Mouse (Mus musculus) neural tube, embryonic 13.5 days (tissue): Measurements from ENCODE around the gene Tpst2. TPM values are rescaled to one million over a fixed set of nuclear protein-coding genes. Genes with fewer than 3 reads are reported as not detected.
A peak's percentile ranks its signal among the peaks of the same experiment; 100 is the strongest.

Experiments used
- ATAC-seq: fragments of 200-750 bp; cut with Nextera tagmentation; 2 replicates; pipeline ENCODE4 v1.8.0; 2017; ENCODE audit warnings: low read depth, mild to moderate bottlenecking, moderate TSS enrichment, moderate library complexity
- H3K27ac ChIP-seq: fragments of 300-500 bp; sonication (generic); replicated peaks from 2 replicates; pipeline ENCODE4 v1.5.1; 2015; ENCODE audit warnings: moderate library complexity, mild to moderate bottlenecking, inconsistent platforms
- H3K27me3 ChIP-seq: fragments of 300-500 bp; sonication (generic); 2 replicates; pipeline ENCODE4 v1.6.1; 2015; ENCODE audit warnings: mild to moderate bottlenecking, inconsistent platforms
- H3K36me3 ChIP-seq: fragments of 300-500 bp; sonication (generic); 2 replicates; pipeline ENCODE4 v1.6.1; 2015; ENCODE audit warnings: mild to moderate bottlenecking, inconsistent platforms
- H3K4me1 ChIP-seq: fragments of 300-500 bp; sonication (generic); replicated peaks from 2 replicates; pipeline ENCODE4 v1.6.1; 2015; ENCODE audit warnings: inconsistent platforms
- H3K4me2 ChIP-seq: fragments of 300-500 bp; sonication (generic); 2 replicates; pipeline ENCODE4 v1.6.1; 2015; ENCODE audit warnings: inconsistent platforms, mild to moderate bottlenecking, moderate library complexity
- H3K4me3 ChIP-seq: fragments of 300-500 bp; sonication (generic); 2 replicates; pipeline ENCODE4 v1.5.1; 2015; ENCODE audit warnings: mild to moderate bottlenecking, inconsistent platforms
- H3K9ac ChIP-seq: fragments of 300-500 bp; sonication (generic); 2 replicates; pipeline ENCODE4 v1.6.1; 2015; ENCODE audit warnings: moderate library complexity, mild to moderate bottlenecking, inconsistent platforms
- H3K9me3 ChIP-seq: fragments of 300-500 bp; sonication (generic); 2 replicates; pipeline ENCODE4 v1.6.1; 2016; ENCODE audit warnings: inconsistent platforms
- WGBS: fragments of 180-500 bp; shearing (Covaris S2); methylation state at CpG from one replicate; pipeline ENCODE4 v1.1.7; 2015; 5-methylcytosine and 5-hydroxymethylcytosine counted together
- polyA plus RNA-seq: library from polyadenylated mRNA; unstranded; fragments of >200 nt; fragmentation: Nextera tagmentation; extraction: Ambion mirVana; gene quantifications from 2 replicates; pipeline ENCODE4 v1.2.1, GENCODE M21; 2015

The Tpst2 gene
- polyA plus RNA-seq, 1 experiment from 2014 or later, result 29.5 TPM

- no peaks in the 10 kb centered on the region for H3K27me3 ChIP-seq
- H3K9me3 ChIP-seq, result no peaks in the 10 kb centered on the region
- no peak overlapping the region for H3K4me2 ChIP-seq
- peaks cover 61% of the 10 kb centered on the region for H3K4me1 ChIP-seq
- no peak overlapping the region for H3K27ac ChIP-seq
- ATAC-seq, result no peak
- 62% methylated on average over 4 of the region's 4 CpGs for WGBS
- no peak overlapping the region for H3K4me3 ChIP-seq
- H3K36me3 ChIP-seq, result no peaks in the 10 kb centered on the region
- H3K9ac ChIP-seq, result no peak overlapping the region
Measured at GRCm38 (mm10) chr5:112294696-112295095, 18.2 kb downstream of the Tpst2 start.

GRCm38 (mm10) chr5:112295162-112295561 lies 18.7 kb downstream of the Tpst2 start:
- H3K9ac ChIP-seq, result no peak overlapping the region
- H3K27me3 ChIP-seq, result no peaks in the 10 kb centered on the region
- no peak overlapping the region for H3K27ac ChIP-seq
- H3K36me3 ChIP-seq, result no peaks in the 10 kb centered on the region
- H3K4me1 ChIP-seq, result peaks cover 56% of the 10 kb centered on the region
- 35% methylated on average over 8 of the region's 8 CpGs for WGBS
- H3K9me3 ChIP-seq, result no peaks in the 10 kb centered on the region
- ATAC-seq, result no peak
- no peak overlapping the region for H3K4me3 ChIP-seq
- H3K4me2 ChIP-seq, result no peak overlapping the region

GRCm38 (mm10) chr5:112295564-112295963 lies 19.1 kb downstream of the Tpst2 start:
- Histone ChIP-seq H3K4me2 (no peak overlapping the region), H3K36me3 (no peaks in the 10 kb centered on the region), H3K4me1 (peaks cover 52% of the 10 kb centered on the region), H3K27ac (no peak overlapping the region), H3K4me3 (no peak overlapping the region), H3K9me3 (no peaks in the 10 kb centered on the region), H3K9ac (no peak overlapping the region), H3K27me3 (no peaks in the 10 kb centered on the region)
- WGBS, result 62% methylated on average over 8 of the region's 8 CpGs
- no peak for ATAC-seq

GRCm38 (mm10) chr5:112296404-112297181 lies 20.1 kb downstream of the Tpst2 start:
- ATAC-seq, result no peak
- 0 out of 2 replicates have a peak overlapping the region, but pooled peaks have one; percentile 9 for H3K27ac ChIP-seq
- H3K9ac ChIP-seq, result no peak overlapping the region

GRCm38 (mm10) chr5:112297257-112297656 lies 20.8 kb downstream of the Tpst2 start:
- H3K36me3 ChIP-seq, result no peaks in the 10 kb centered on the region
- H3K9me3 ChIP-seq, result no peaks in the 10 kb centered on the region
- H3K27ac ChIP-seq, result 0 out of 2 replicates have a peak overlapping the region, but pooled peaks have one; percentile 9
- no peak overlapping the region for H3K9ac ChIP-seq
- H3K27me3 ChIP-seq, result no peaks in the 10 kb centered on the region
- H3K4me3 ChIP-seq, result no peak overlapping the region
- WGBS, result 77% methylated on average over 2 of the region's 2 CpGs
- H3K4me1 ChIP-seq, result peaks cover 37% of the 10 kb centered on the region
- H3K4me2 ChIP-seq, result no peak overlapping the region
- ATAC-seq, result no peak

More at GRCm38 (mm10) chr5:112296404-112297181, 20.1 kb downstream of the Tpst2 start:
- whole genome bisulfite sequencing, result 78% methylated on average over 6 of the region's 6 CpGs
- Histone ChIP-seq H3K27me3 (no peaks in the 10 kb centered on the region), H3K4me1 (peaks cover 44% of the 10 kb centered on the region), H3K4me2 (no peak overlapping the region), H3K4me3 (no peak overlapping the region), H3K36me3 (no peaks in the 10 kb centered on the region), H3K9me3 (no peaks in the 10 kb centered on the region)

- no peaks in the 10 kb centered on the region for H3K36me3 ChIP-seq
- 89% methylated on average over 12 of the region's 12 CpGs for WGBS
- H3K27ac ChIP-seq, result no peak overlapping the region
- H3K9me3 ChIP-seq, result no peaks in the 10 kb centered on the region
- H3K4me3 ChIP-seq, result no peak overlapping the region
- peaks cover 28% of the 10 kb centered on the region for H3K4me1 ChIP-seq
- ATAC-seq, result no peak
- H3K9ac ChIP-seq, result no peak overlapping the region
- H3K27me3 ChIP-seq, result no peaks in the 10 kb centered on the region
- no peak overlapping the region for H3K4me2 ChIP-seq
Measured at GRCm38 (mm10) chr5:112298226-112298988, 21.9 kb downstream of the Tpst2 start.

- no peak overlapping the region for H3K4me3 ChIP-seq
- no peaks in the 10 kb centered on the region for H3K27me3 ChIP-seq
- WGBS, result 88% methylated on average over 4 of the region's 4 CpGs
Measured at GRCm38 (mm10) chr5:112299399-112299798, 22.9 kb downstream of the Tpst2 start.

GRCm38 (mm10) chr5:112300112-112300511 lies 23.6 kb downstream of the Tpst2 start:
- Histone ChIP-seq H3K4me1 (peaks cover 23% of the 10 kb centered on the region), H3K4me3 (no peak overlapping the region), H3K9me3 (no peaks in the 10 kb centered on the region), H3K27ac (no peak overlapping the region), H3K36me3 (no peaks in the 10 kb centered on the region), H3K27me3 (no peaks in the 10 kb centered on the region), H3K9ac (no peak overlapping the region), H3K4me2 (no peak overlapping the region)
- 85% methylated on average over 2 of the region's 2 CpGs for WGBS
- no peak for ATAC-seq

More at GRCm38 (mm10) chr5:112299399-112299798, 22.9 kb downstream of the Tpst2 start:
- peaks cover 26% of the 10 kb centered on the region for H3K4me1 ChIP-seq
- no peak overlapping the region for H3K27ac ChIP-seq
- H3K36me3 ChIP-seq, result no peaks in the 10 kb centered on the region
- no peak for ATAC-seq
- H3K9me3 ChIP-seq, result no peaks in the 10 kb centered on the region
- no peak overlapping the region for H3K9ac ChIP-seq
- no peak overlapping the region for H3K4me2 ChIP-seq

GRCm38 (mm10) chr5:112300721-112301308 lies 24.3 kb downstream of the Tpst2 start:
- Histone ChIP-seq H3K4me1 (peaks cover 24% of the 10 kb centered on the region), H3K4me2 (no peak overlapping the region), H3K9me3 (no peaks in the 10 kb centered on the region), H3K36me3 (no peaks in the 10 kb centered on the region), H3K27ac (no peak overlapping the region), H3K4me3 (no peak overlapping the region), H3K27me3 (no peaks in the 10 kb centered on the region), H3K9ac (no peak overlapping the region)
- ATAC-seq, result no peak
- 90% methylated on average over 6 of the region's 6 CpGs for WGBS

GRCm38 (mm10) chr5:112301694-112302093 lies 25.2 kb downstream of the Tpst2 start:
- Histone ChIP-seq H3K36me3 (no peaks in the 10 kb centered on the region), H3K9me3 (no peaks in the 10 kb centered on the region), H3K27me3 (no peaks in the 10 kb centered on the region), H3K4me2 (no peak overlapping the region), H3K9ac (no peak overlapping the region), H3K4me1 (peaks cover 22% of the 10 kb centered on the region), H3K27ac (no peak overlapping the region), H3K4me3 (no peak overlapping the region)
- no peak for ATAC-seq
- WGBS, result 80% methylated on average over 4 of the region's 4 CpGs

GRCm38 (mm10) chr5:112302310-112302709 lies 25.8 kb downstream of the Tpst2 start:
- 83% methylated on average over 5 of the region's 5 CpGs for WGBS
- peaks cover 16% of the 10 kb centered on the region for H3K4me1 ChIP-seq
- ATAC-seq, result no peak
- H3K4me3 ChIP-seq, result no peak overlapping the region
- H3K4me2 ChIP-seq, result no peak overlapping the region
- H3K9ac ChIP-seq, result no peak overlapping the region
- no peak overlapping the region for H3K27ac ChIP-seq
- H3K36me3 ChIP-seq, result peaks cover 5% of the 10 kb centered on the region
- no peaks in the 10 kb centered on the region for H3K9me3 ChIP-seq
- H3K27me3 ChIP-seq, result no peaks in the 10 kb centered on the region

GRCm38 (mm10) chr5:112305842-112306241 lies 29.4 kb downstream of the Tpst2 start:
- Histone ChIP-seq H3K9me3 (no peaks in the 10 kb centered on the region), H3K27ac (no peak overlapping the region), H3K36me3 (peaks cover 39% of the 10 kb centered on the region), H3K9ac (no peak overlapping the region), H3K27me3 (no peaks in the 10 kb centered on the region), H3K4me1 (peaks cover 16% of the 10 kb centered on the region), H3K4me2 (no peak overlapping the region), H3K4me3 (no peak overlapping the region)
- WGBS, result 63% methylated on average over 5 of the region's 5 CpGs
- no peak for ATAC-seq
